Mouse (Mus musculus): Measurements from ENCODE around the gene Gm12830.

Gm12830 gene

DNA sequence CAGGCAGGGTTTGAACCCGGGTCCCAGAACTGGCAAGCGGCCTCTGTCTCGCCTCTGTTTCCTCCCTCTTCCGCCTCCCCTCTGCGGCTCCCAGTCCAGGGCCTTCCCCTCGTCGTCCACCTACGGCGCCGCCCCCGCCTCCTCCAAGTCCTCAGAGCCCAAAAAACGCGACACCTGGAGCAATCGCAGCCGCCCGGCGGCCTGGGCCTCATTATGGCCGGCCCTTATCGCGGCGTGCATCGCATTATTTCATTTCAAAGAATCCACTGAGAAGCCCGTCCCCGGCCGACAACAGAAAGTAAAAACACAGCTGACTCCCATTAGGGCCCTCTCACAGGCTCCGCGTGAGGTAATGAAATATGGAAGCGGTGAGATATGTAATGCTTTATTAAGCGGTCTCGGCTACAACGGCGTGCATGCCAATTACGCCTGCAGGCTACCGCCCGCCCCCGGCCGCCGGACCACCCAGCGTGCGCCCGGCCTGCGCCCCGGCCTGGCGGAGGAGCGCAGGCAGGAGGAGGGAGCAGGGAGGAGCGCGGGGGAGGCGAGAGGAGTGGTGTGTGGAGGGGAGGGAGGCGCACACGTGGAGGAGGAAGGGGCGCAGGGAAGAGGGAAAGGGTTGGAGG is at the start of gene Gm12830:
Gm12830 (plus strand) TSS at position 156 of the 626 bp plus-strand sequence.
- DNase-seq (ENCODE audit: low read depth, low spot score): no peak

DNA sequence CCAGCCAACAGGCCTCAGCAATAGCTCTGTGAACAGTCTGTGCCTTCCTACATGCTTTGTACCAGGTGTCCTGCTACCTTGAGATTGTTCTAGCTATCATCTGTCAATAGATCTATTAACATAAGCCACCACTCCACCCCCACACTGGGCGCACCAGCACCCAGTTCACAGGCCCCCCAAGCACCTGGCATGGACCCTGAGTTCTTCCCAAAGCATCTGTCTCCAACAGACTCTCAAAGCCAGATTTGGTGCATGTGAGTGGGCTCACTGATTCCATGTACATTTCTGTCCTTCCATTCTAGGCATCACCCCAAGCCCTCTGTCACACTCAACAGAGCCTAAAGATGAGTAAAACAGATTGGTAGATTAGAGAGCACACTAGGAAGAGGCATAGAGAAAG is 48.2 kb upstream of the Gm12830 start:
- no peak for DNase-seq (ENCODE audit: low read depth, low spot score)

DNA sequence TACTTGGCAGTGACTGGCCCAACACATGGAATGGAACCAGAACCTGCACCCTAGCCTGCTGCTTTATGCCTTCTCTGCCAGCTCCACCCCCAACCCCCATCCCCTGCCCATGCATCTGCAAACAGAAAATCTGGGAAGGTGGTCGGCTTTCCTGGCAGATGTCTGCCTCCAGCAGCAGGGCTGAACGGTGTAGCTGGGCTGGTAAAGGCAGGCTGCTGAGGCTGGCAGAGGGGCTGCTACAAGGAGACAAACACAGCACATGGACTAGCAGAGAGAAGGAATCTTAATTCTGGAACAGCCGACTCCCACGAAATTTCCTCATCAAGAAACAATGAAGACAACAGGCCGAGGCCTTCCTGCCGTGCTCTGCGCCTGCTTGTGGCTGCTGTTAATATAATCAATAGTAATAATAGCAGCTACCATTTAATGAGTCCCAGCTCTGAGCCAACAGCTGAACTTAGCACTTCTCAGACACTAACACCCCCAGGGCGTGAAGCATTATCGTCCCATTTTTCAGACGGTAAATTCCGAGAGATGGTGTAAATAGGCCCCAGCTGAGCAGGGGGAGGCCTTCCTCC is 43.8 kb upstream of the Gm12830 start:
- DNase-seq (ENCODE audit: low read depth, low spot score): no peak

DNA sequence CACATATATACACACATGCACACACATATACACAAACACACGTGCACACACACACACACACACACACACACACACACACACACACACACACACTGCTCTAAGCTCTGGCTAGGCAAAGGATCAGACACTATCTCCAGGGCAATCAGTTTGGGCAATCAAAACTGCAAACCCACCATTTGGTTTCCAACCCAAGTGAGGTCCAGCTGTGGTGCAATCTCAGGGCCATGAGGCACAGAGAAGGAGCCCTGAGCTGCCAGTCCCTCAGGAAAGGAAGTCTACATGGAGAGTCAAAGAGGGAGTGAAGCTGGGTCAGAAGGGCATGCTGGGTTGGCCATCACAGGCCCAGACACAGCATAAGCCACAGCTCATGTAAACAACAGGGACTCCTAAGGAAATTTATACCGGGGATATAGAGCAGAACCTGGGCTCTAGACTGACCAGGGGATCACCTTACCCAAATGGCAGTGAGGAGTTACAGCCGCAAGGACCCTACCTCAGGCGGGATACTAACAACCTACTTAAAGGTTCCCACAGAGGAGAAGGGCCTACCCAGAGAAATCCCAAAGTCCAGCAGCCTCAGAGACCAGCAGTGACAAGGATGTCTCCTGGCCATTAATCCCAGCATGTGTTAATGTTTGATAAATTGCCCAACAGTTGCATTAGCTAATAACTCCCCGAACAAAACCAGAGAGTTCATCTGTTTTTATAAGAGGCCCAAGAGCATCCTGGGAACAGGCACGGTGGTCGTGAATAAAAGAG is 42.6 kb upstream of the Gm12830 start:
- DNase-seq (ENCODE audit: low read depth, low spot score): no peak

DNA sequence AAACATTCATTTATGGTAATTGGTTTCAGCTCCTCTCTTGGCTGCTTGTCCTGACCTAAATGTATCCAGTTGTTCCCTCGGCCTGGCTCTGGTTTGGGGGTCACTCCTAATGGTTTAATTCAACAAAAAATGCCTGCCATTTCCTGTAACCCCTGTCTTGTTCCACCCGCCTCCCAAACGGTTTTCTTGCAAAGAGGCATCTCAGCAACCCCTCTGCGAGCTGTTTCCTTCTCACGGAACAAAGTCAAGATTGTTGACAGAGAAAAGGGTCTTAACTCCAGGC is 42.1 kb upstream of the Gm12830 start:
- DNase-seq (ENCODE audit: low read depth, low spot score): no peak

DNA sequence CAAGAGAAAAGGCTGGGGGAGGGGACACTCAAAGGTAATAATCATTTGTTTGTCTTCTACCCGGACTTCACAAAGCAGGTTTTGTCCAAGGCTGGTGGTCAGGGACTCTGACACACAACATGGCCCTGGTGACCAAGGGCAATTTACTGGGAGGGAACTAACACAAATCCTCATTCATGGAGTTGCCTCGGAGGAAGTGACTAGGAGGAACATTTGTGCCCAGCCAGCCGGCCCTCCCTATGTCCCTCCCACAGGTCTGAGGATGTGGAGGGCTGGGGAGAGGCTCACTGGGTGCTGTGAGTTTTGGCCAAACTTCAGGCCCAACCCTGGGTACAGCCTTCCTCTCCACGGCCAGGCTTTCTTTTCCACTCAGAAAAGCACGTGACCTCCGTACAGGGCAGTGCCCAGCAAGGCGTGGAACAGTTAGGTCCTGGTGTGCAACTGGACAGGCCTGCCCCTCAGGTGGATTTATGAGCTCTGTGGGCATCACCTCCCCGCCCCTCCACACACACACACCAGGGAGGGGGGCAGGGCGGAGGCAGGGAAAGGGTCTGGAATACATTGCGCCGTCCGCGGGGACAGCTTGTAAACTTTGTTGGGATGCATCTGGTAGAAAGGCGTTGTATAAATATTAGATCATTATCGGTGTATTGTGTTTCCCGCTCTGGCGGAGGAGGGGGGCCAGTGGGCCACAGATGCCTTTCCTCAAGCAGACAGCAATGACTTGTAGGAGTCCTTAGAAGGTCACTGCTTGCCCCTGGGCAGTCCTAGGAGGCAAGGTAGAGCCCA is 41.6 kb upstream of the Gm12830 start:
- DNase-seq (ENCODE audit: low read depth, low spot score): no peak

DNA sequence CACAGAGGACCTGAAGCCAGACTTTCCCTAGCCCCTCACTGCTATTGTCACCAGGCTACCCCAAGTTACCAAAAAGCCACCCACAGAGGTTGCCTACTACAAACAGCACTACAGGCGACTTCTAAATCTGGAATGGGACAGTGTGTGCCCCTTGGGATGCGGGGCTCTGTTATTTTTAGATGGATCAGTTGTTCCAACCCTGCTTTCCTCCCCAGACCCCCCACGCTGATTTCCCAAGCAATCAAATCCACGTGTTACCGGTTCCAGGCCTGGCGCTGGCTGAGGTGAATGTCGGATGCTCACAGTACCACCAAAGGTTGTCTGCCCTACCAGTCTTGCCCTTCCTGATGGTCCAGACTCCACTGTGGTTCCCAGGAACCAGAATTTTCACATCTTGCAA is 38.7 kb upstream of the Gm12830 start:
- no peak for DNase-seq (ENCODE audit: low read depth, low spot score)

DNA sequence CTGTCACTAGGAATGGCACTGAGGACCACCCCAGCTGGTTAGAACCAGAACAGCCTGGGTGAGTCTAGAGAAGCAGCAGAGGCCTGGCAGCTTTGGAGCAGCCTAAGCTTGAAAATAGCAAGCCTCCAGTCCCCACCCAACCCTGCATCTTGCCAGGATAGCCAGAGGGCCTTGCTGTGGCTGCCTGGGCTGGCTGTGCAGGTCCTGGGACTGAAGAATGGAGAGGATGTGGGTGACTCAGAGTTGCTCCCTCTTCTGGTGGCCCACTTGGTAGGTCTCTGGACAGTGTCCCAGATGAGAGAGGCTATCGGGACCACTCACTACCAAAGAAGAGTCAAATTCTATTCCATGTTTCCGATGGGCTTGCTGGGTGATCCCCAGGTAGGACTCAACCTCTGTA is 36.8 kb upstream of the Gm12830 start:
- no peak for DNase-seq (ENCODE audit: low read depth, low spot score)

DNA sequence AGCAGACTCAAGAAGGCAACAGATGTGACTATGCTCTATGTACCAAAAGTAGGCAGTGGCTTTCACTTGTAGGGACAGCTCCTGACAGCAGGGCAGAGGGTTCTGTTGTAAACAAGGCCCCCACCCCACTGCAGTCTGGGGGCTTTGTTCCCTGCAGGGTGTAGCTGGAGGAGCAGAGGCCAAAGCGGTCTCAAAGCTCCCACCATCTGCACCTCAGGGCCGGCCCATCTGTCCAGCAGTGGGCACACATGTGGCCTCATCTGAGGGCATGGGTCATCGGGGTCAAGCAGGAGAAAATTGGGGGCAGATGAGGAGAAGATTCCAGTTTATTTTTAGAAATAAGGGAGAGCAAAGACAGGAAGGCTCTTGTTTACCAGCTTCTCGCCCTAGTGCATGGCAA is 32.7 kb upstream of the Gm12830 start:
- DNase-seq (ENCODE audit: low read depth, low spot score): no peak

DNA sequence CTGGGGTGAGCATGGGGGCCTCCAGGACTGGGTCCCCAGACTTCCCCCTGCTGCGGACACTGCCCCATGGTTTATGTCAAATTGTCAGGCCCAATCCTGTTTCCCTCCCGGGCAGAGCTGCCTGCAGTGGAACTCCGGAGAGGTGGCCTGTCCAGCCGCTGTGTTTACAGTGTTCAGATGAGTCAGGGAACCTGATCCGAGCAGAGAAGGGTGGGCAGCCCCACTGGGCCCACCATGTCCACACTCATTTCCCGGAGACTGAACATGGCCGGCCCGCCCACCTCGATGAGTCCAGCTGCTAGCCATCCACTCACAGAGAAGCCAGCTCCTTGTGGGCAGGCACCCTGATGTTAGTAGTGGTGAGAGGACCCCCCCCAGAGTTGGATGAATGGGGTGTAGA is 29.9 kb upstream of the Gm12830 start:
- no peak for DNase-seq (ENCODE audit: low read depth, low spot score)

DNA sequence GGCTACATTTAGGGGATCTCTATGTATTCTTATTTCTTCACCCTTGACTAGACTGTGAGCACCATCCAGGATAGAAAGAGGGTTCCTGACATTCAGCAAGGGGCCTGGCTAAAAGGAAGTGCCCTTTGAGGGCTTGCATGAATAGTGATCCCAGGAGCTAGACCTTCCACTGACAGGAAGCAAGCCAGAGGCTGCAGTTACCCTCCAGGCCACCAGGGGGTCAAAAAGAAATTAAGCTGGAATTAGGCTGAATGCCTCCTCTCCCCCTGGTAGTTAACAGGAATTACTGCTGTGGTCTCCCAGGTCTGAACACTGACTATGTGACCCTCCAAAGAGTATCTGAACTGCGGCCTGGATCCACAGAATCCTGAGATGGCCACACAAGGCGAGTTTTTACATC is 27.7 kb upstream of the Gm12830 start:
- no peak for DNase-seq (ENCODE audit: low read depth, low spot score)

DNA sequence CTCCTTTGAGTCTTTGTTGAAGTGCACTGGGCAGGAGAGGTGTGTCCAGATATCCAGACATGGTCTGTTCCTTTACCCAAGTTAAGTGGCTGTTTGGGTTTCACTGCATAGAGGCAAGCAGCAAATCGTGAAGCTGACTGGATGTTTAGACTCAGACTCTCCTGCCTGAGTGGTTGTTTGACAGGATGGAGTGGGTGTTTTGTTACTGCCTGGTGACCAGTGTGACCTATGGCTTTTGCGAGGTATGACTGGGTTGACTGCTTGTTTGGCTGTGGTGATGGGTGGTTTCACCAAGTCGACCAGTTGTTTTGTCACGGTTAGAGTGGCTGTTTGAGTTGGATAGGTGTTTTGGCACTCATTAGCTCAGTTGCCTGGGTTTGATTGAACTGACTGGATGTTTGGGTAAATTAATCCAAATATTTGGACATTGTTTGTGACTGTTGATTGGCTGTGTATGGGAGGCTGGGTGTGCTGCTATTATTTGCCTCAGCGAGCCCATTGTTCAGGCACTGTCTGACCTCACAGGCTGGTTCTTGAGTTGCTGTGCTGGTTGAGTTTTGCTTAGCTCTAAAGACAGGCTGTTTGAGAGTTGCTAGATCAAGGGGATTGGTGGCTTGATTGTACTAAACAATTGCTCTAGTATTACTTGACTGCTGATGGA is 24.1 kb upstream of the Gm12830 start:
- DNase-seq (ENCODE audit: low read depth, low spot score): no peak

DNA sequence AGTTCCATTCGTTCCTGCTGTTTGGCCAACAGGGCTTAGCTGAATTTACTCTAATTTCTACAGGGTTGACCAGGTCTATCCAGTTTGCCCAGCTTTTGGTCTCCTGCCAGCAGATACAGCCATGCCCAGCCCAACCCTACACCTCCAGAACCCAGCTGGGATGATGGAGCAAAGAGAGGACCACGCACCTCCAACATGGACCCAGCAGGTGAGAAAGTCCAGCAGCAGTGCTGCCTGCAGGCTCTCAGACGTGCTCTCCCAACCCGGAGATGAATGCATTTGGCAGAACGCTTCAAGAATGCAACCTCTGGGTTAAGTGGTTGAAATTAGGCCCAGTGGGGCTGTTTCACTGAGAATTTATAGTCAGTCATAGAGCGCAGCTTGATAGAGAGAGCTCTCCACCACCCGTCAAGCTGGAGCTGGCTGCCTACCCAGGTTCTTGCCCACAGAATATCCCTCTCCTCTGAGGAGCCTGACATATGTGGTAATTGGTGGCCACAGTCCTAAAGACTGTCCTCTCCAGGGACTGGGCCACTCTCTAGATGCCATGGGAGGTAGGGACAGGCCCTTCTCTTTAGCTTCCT is 23.4 kb upstream of the Gm12830 start:
- DNase-seq (ENCODE audit: low read depth, low spot score): no peak

DNA sequence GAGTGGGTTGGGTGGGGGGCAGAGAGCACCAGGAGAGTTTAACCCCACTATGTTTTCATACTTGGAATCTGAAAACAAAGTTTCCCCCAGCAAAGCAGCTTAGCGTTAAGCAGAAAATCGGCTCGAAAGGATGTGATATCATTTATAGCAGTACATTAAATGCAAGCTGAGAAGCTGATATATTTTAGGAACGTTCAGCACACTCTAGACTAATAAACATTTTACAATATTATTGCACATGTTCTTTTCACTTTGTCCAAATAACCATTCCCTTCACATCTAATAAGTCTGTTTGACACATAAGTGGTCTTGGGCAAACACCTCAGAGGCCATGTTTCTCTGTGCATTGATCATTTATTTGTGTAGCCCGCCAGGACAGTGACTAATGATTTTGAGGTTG is 17.4 kb upstream of the Gm12830 start:
- no peak for DNase-seq (ENCODE audit: low read depth, low spot score)

DNA sequence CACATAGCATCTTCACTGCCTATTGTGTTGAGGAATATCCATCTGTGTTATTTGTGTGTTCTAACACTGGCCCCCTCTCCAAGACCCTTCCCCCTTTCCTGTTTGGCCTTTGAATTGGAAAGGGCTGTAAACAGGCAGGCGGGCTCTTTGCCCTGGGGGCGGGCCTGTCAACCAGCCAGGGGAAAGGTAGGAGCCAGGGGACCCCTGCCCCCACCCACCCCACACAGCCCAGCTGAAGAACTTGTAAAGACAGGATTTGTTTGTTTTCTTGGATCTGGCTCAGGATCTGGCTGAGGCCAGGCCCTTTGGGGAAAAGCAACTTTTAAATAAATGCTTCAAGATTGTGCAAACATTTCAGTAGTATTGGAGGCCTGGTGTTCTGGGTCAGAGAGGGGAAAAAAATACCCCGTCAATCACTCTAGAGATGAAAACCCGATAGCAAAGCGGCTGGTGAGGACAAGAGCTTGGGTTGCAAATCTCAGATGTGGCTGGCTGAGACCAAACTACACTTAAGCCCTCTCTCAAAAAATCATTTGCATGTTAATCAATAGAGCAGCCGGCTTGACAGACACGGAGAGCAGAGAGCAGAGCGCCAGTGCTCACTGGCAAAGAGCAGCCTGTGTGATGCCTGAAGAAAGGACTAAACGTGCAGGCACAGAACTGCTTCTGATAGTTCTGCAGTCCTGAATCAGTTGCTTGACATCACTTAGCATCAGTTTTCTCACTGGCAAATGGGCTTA is 2.4 kb upstream of the Gm12830 start:
- DNase-seq (ENCODE audit: low read depth, low spot score): no peak

DNA sequence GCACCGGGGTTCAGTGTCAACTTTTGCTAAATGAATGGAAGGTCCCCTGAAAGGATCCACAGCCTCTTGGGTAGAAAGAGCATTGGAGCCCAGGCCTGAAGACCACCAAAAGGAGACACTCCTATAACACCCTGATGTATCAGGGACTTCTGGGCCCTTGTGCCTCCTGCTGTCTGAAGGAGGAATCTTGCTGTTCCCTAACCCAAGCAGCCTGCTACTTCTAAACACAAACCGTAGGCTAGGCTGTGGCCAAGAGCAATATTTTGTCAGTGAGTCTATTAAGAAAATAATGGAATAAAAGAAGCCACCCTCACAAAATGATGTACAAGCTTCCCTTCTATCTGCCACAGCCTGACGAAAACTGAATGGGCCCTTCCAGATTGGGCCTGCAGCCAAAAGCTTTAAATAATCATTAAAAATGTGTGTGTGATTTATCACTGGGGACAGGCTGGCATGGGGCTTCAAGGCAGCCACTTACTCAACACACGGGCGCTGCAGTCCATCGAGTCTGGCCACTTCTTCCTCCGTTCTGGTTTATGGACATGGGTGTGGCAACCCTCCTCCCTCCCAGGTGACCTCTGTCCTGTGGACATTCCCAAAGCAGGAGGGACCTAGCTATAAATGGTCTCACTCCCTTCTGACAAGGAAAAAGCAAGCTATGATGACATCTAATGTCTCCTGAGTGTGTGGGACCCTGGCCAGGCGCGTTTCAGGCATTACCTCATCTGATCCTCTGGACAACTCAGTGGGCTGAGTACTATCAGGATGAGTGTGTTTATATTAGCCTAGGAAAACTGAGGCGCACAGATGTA is 13.5 kb downstream of the Gm12830 start:
- DNase-seq (ENCODE audit: low read depth, low spot score): no peak

DNA sequence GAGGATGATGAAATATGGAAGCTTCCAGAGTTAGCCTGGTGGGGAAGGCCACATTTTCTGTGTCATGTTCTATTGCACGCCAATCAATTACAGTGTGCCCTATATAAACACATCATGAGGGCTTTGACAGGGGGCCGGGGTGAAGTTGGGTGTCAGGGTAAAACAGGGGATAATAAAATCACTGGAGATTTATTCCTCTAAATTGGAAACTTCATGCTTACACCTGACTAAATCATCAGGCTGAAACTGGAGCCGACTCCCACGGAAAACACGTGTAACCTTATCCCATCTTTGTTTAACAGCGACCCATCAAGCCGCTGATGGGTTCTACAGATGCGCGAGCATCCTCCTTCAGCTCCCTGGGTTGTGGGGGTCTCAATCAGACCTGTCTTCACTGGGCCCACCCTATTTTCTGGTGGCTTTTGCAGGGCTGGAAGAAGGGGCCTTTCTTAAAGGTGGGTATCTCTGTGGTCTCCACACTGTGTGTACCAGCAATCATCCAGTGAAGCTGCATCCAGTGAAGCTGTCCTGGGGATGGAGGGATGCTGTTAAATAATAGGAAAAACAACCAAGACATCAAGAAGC is 19.9 kb downstream of the Gm12830 start:
- no peak for DNase-seq (ENCODE audit: low read depth, low spot score)

DNA sequence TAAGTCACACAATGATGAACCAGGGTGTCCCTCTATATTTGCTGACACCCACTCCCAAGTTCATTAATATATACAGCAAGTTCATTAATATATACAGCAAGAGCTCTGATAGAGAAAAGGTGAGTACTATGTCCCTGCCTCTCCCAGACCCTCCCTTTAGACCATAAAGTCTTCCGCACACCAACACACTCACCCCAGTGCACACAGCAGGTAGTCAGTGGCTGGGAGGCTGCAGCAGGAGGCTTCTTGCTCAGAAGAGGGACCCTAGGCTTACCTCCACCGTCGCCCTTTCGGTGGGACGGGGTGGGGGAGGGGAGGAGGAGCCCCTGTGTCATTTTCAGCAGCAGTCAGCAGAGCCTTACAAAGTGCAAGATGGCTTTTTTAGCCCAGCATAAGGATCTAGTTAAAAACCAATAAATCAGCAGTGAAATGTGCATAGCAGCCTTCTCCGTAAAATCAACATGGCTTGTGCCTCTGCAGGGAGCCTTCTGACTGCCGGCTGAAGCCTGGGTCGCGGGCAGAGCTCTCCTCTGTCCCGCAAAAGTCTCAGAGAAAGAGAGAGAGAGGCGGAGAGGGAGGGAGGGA is 20.9 kb downstream of the Gm12830 start:
- no peak for DNase-seq (ENCODE audit: low read depth, low spot score)

DNA sequence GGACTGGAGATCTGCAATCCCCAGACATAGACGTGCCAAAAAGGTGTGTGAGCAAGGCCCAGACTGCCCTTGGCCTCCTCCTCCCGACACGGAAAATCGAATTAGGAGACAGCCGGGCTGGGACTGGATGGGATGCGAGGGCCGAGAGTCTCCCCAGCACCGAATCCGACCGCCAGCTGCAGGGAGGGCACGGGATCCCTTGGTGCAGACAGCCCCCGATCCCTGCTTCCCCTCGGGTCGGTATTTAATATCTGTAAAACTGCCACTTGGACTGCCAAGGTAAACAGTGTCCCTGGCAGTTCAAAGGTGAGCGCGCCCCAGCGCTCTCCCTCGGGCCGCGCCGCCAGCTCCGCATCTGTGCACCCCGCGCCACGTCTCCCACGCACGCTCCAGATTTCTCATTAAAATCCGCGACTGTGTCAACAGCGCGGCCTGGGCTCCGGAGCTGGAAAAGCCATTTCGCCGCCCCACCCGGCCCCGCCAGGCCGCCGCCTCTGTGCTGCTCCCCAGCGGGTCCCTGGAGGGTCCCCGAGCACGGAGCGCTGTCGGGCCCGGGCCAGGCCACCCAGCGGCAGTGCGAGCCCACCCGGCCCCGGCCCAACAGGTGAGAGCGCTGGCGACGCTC is 21.7 kb downstream of the Gm12830 start:
- no peak for DNase-seq (ENCODE audit: low read depth, low spot score)

Data from c-Kit-negative CD71-positive TER-119-positive erythroid progenitor cells, embryonic 14.5 days (primary cell).